Mouse (Mus musculus) lung, postnatal 0 days (tissue): ENCODE data around the gene 4930590J08Rik.

Source experiments
- CTCF ChIP-seq: IDR thresholded peaks from 2 replicates; pipeline ENCODE4 v1.5.1; 2016; ENCODE audit warnings: antibody characterized with exemption, mild to moderate bottlenecking
- EP300 ChIP-seq: IDR thresholded peaks from 2 replicates; pipeline ENCODE4 v1.6.1; 2016; ENCODE audit warnings: antibody characterized with exemption, mild to moderate bottlenecking, control low read depth

- TF ChIP-seq CTCF (no peak), EP300 (no peak)
Measured at GRCm38 (mm10) chr6:91858339-91858738, 44.3 kb upstream of the 4930590J08Rik start.
